9 mouse cellular contexts compared by ENCODE assay signal in genomic region chr14:45993669-45994068, GRCm38 (mm10).
DNase-seq lines count a peak whose midpoint lies in the region; ATAC-seq and TF ChIP-seq lines count a peak whose summit lies in the region.
"Had no signal": no experiment of that assay in that cellular context is flagged by ENCODE, and none has a peak within 500 bp of the region (broad histone marks: within the 10 kb centered on the region; RNA-seq: fewer than 3 reads in every experiment).

No protein-coding gene starts in this region.

- in situ Hi-C loops in ES-E14 (cut with MboI; ENCODE audit: low sequenced_read_pairs in 2 of 2, unreplicated experiment in 2 of 2), result loop anchor here in 1 of 2 experiments (10.0 kb wide), 1 partner anchor 721 kb away; no protein-coding TSS in a partner anchor

- no peaks in the 10 kb centered on the region for H3K9me3 ChIP-seq in ES-E14 (ENCODE audit: control insufficient read depth, insufficient read depth, low read depth, low read length)
- H3K9me3 ChIP-seq: hindbrain, embryonic 15.5 days had no signal

- H3K27ac ChIP-seq in ES-E14 (ENCODE audit: insufficient read depth, low read depth, low read length, poor library complexity, severe bottlenecking), result no peak overlapping the region
- H3K27ac ChIP-seq in layer of hippocampus, adult 2 months, result no peak overlapping the region
- H3K27ac ChIP-seq: hindbrain, embryonic 15.5 days had no signal

- TF ChIP-seq CTCF in layer of hippocampus, adult 2 months (conservative IDR thresholded peaks at IDR 0.05), result peak; percentile 90

- no peak overlapping the region for H3K9ac ChIP-seq in ES-E14 (ENCODE audit: insufficient read depth, low read depth, low read length, poor library complexity, severe bottlenecking)
- H3K9ac ChIP-seq: hindbrain, embryonic 15.5 days had no signal

- peak; percentile 17 for DNase-seq in cerebellum, adult 11 months
- DNase-seq in ES-E14 (ENCODE audit: low read depth, low spot score), result peak; percentile 28
- peak; percentile 40 for DNase-seq in cerebellum, adult 9-10 months
- DNase-seq in gastrocnemius, postnatal 10 days, result peak; percentile 69
- DNase-seq in layer of hippocampus, adult 2 months (ENCODE audit: low spot score in 2 of 2), result peak; percentile 52 to 79
- peak; percentile 79 for DNase-seq in lung, postnatal 25 days (ENCODE audit: low spot score)
- DNase-seq in testis, postnatal 10 days (ENCODE audit: low spot score), result peak; percentile 83

- H3K36me3 ChIP-seq in ES-E14 (ENCODE audit: control insufficient read depth, insufficient read depth, low read length, poor library complexity, severe bottlenecking), result no peaks in the 10 kb centered on the region
- H3K36me3 ChIP-seq: hindbrain, embryonic 15.5 days had no signal

- no peak overlapping the region for H3K4me3 ChIP-seq in ES-E14 (ENCODE audit: insufficient read depth in 1 of 2, low read depth in 1 of 2, low read length in 2 of 2, poor library complexity in 1 of 2, severe bottlenecking in 1 of 2)
- no peak overlapping the region for H3K4me3 ChIP-seq in layer of hippocampus, adult 2 months
- H3K4me3 ChIP-seq: hindbrain, embryonic 15.5 days had no signal

- no peaks in the 10 kb centered on the region for H3K4me1 ChIP-seq in ES-E14 (ENCODE audit: control insufficient read depth in 2 of 2, insufficient read depth in 2 of 2, low read length in 2 of 2, poor library complexity in 1 of 2)
- H3K4me1 ChIP-seq: hindbrain, embryonic 15.5 days had no signal

- no peak for ATAC-seq in cerebellum, adult (ENCODE audit: insufficient number of reproducible peaks, low FRiP score, low TSS enrichment)

TF ChIP-seq in ES-E14, 5 proteins besides CTCF, POLR2A, EP300 and RAD21:
- TF ChIP-seq HCFC1 (IDR thresholded peaks at IDR 0.05; ENCODE audit: borderline replicate concordance, insufficient read depth, low read length) (no peak), ZC3H11A (IDR thresholded peaks at IDR 0.05; ENCODE audit: borderline replicate concordance, low read depth, low read length) (peak; percentile 67)

Comparison
In these comparisons a context has a peak if more than half of its experiments do, and no peak if none do; other contexts are left out.
1. DNase-seq: peak in every context shown above with its lines; median percentile 83 in testis, postnatal 10 days; 79 in lung, postnatal 25 days; 69 in gastrocnemius, postnatal 10 days; 66 in layer of hippocampus, adult 2 months; 40 in cerebellum, adult 9-10 months; 28 in ES-E14; 17 in cerebellum, adult 11 months.